Mouse (Mus musculus): ENCODE data around the gene Prkg1.
"Not testable (repeated sequence)": the region's sequence is repeated elsewhere in the genome, so short reads cannot be mapped to it uniquely, and the experiment has no call there.

Prkg1 gene

GRCm38 (mm10) chr19:31424319-31424718 is 340.5 kb downstream of the Prkg1 start:
- DNase-seq, result no peak

- DNase-seq, result no peak
These were observed 351.3 kb downstream of the Prkg1 start for GRCm38 (mm10) chr19:31413571-31413970.

GRCm38 (mm10) chr19:31396096-31396495 is 368.7 kb downstream of the Prkg1 start:
- no peak for DNase-seq

GRCm38 (mm10) chr19:31385353-31385752 is 379.5 kb downstream of the Prkg1 start:
- DNase-seq, result no peak

- no peak for DNase-seq
These were observed 381.0 kb downstream of the Prkg1 start for GRCm38 (mm10) chr19:31383881-31384280.

- no peak for DNase-seq
These were observed 394.7 kb downstream of the Prkg1 start for GRCm38 (mm10) chr19:31370106-31370505.

GRCm38 (mm10) chr19:31369116-31369515 is 395.7 kb downstream of the Prkg1 start:
- DNase-seq, result no peak

- no peak for DNase-seq
These were observed 402.8 kb downstream of the Prkg1 start for GRCm38 (mm10) chr19:31362051-31362450.

GRCm38 (mm10) chr19:31361575-31361974 is 403.3 kb downstream of the Prkg1 start:
- no peak for DNase-seq

- DNase-seq, result no peak
These were observed 403.7 kb downstream of the Prkg1 start for GRCm38 (mm10) chr19:31361161-31361560.

- DNase-seq, result no peak
These were observed 409.9 kb downstream of the Prkg1 start for GRCm38 (mm10) chr19:31354959-31355358.

- not testable (repeated sequence) for DNase-seq
These were observed 412.0 kb downstream of the Prkg1 start for GRCm38 (mm10) chr19:31352784-31353183.

- DNase-seq, result no peak
These were observed 413.0 kb downstream of the Prkg1 start for GRCm38 (mm10) chr19:31351796-31352195.

- peak; percentile 7 to 47 for DNase-seq
These were observed 422.7 kb downstream of the Prkg1 start for GRCm38 (mm10) chr19:31342150-31342549.

GRCm38 (mm10) chr19:31340898-31341297 is 423.9 kb downstream of the Prkg1 start:
- no peak for DNase-seq

- DNase-seq, result no peak
These were observed 426.3 kb downstream of the Prkg1 start for GRCm38 (mm10) chr19:31338355-31339101.

GRCm38 (mm10) chr19:31337863-31338217 is 427.0 kb downstream of the Prkg1 start:
- DNase-seq, result peak; percentile 19 to 33

GRCm38 (mm10) chr19:31337163-31337862 is 427.5 kb downstream of the Prkg1 start:
- peak; percentile 30 to 32 for DNase-seq

- no peak for DNase-seq
These were observed 428.5 kb downstream of the Prkg1 start for GRCm38 (mm10) chr19:31336381-31336780.

GRCm38 (mm10) chr19:31329893-31330292 is 434.9 kb downstream of the Prkg1 start:
- DNase-seq, result no peak

GRCm38 (mm10) chr19:31304760-31305159 is 460.1 kb downstream of the Prkg1 start:
- DNase-seq, result no peak

- no peak for DNase-seq
These were observed 473.6 kb downstream of the Prkg1 start for GRCm38 (mm10) chr19:31291231-31291630.

- no peak for DNase-seq
These were observed 480.3 kb downstream of the Prkg1 start for GRCm38 (mm10) chr19:31284581-31284980.

- no peak for DNase-seq
These were observed 480.7 kb downstream of the Prkg1 start for GRCm38 (mm10) chr19:31284126-31284525.
